Mouse (Mus musculus) frontal cortex, adult (tissue): Measurements from ENCODE around the gene Ankrd13d.
A peak's percentile ranks its signal among the peaks of the same experiment; 100 is the strongest.

Experiments used
- ATAC-seq: cut with Nextera tagmentation; 2 replicates; pipeline ENCODE4 v1.9.2; 2017; ENCODE audit warnings: mild to moderate bottlenecking, moderate library complexity, mixed read lengths; ENCODE audit not compliant: low TSS enrichment

Ankrd13d gene

DNA sequence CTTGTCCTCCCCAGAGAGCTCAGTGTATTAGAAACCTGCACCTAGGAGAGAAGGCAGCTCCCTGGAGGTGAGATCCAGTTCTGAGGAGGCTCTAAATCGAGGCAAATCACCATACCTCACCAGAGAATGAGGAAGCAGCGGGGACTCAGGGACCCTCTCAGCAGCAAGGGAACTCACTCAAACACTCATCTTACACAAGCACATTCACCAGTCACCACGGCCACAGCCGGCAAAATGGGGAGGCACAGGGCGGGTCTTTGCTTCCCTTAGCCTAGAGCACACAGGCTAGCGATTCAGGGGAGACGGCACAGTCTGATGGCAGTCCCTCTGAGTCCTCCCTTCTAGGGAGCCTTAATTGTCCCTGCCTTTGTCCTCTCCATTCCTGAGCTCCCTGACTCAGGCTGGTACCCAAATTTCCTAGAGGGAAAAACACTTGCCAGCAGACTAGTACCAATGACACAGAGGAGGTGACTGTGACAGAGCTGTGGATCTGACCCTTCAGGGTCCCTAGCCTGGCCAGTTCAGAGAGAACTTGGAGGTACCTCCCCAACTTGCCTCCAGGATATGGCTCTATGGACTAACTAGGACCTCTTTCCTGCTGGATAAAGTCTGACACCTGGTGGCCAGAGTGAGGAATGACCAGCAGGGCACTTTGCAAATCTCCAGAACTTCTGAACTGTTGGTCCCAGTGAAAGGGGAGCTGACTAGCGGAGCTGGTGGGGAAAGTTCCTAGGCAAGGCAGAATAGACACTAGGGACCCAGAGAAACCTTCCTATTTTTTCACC, 54.9 kb downstream of the Ankrd13d start:
- ATAC-seq, result 0 out of 2 replicates have a peak, but pooled peaks have one; percentile 35

GRCm38 (mm10) chr19:4227446-4227845, 55.5 kb downstream of the Ankrd13d start:
- ATAC-seq, result no peak

GRCm38 (mm10) chr19:4226779-4227178, 56.2 kb downstream of the Ankrd13d start:
- no peak for ATAC-seq

DNA sequence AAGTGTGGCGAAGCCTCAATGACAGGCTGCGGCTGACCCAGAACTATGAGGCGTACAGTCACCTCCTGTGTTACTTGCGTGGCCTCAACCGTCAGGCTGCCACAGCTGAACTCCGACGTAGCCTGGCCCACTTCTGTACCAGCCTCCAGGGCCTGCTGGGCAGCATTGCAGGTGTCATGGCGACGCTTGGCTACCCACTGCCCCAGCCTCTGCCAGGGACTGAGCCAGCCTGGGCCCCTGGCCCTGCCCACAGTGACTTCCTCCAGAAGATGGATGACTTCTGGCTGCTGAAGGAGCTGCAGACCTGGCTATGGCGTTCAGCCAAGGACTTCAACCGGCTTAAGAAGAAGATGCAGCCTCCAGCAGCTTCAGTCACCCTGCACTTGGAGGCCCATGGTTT, 60.8 kb downstream of the Ankrd13d start:
- no peak for ATAC-seq

- ATAC-seq, result no peak
These were observed 61.8 kb downstream of the Ankrd13d start for GRCm38 (mm10) chr19:4220957-4221743.

DNA sequence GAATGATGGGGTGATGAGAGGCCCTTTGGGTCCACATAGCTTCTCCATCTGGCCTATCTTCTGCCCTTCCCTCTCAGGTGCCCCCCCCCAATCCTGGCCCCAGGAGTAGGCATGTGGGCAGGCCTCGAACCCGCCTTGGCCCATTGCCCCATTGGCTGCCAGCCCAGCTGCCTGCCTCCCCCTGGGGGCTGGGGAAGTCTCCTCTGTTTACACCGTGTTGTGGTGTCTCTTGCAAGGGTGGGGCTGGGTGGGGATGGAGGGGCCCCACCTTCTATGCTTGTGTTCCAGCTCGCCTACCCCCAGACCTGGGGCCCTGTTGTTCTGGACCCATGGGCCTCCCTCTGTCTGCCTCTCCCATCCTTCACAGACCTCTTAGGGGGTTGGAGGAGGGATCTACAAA, 62.5 kb downstream of the Ankrd13d start:
- ATAC-seq, result no peak
